Mouse (Mus musculus): ENCODE measurements around the gene Mettl2. TPM values are rescaled to one million over a fixed set of nuclear protein-coding genes. Genes with fewer than 3 reads are reported as not detected.
"Not testable (repeated sequence)": the region's sequence is repeated elsewhere in the genome, so short reads cannot be mapped to it uniquely, and the experiment has no call there.

The Mettl2 gene
- total RNA-seq (2021): 10 to 100 TPM; 18.9 to 24.0 TPM
- polyA plus RNA-seq (2012; rRNA removed): 9.0 and 9.2 TPM in 2 replicates
- long read RNA-seq, transcript Mettl2-201 (9 exons, 1,867 nt): major isoform, 19 of 27 reads
- long read RNA-seq, partial matches to known transcripts: 4 of 27 reads
- long read RNA-seq, other reads (novel, unspliced or antisense): 2 of 27 reads

GRCm38 (mm10) chr11:105125735-105126519 is at the start of gene Mettl2:
Mettl2 (plus strand) TSS chr11:105126425.
- DNase-seq: peak; percentile 85

- not testable (repeated sequence) for DNase-seq
Measured at GRCm38 (mm10) chr11:105112448-105112847, 13.8 kb upstream of the Mettl2 start.

GRCm38 (mm10) chr11:105117814-105118213 is 8.4 kb upstream of the Mettl2 start:
- DNase-seq: no peak

DNA sequence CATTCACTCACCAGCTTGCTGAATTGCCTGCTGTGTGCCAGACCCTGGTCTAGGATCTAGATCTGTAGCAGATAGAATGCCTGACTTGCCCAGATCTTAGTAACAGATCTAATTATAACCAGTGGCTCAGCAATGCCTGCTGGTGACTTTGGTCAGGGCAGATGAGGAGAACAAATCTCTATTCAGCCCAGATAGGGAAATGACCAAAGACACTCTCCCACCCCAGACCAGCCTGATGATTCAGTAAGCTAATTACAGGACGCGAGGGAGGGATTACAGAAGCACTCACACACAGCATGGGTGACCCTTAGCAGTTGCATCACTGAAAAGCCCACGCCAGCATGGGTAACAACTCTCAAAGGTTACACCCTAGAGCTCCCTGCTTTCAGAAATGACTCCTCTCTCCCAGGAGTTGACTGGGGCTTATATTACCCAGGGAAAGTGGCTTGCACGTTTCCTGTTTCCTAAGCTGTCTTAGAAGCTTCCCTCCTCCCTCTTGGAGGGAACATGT is 5.6 kb upstream of the Mettl2 start:
- DNase-seq: no peak

DNA sequence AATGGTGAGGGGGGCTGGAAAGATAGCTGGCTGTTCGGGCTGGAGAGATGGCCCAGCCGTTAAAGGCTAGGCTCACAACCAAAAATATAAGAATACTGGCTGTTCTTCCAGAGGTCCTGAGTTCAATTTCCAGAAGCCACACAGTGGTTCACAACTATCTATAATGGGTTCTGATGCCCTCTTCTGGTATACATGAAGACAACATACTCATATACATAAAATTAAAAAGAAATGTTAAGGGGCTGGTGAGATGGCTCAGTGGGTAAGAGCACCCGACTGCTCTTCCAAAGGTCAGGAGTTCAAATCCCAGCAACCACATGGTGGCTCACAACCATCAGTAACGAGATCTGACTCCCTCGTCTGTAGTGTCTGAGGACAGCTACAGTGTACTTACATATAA is 4.4 kb upstream of the Mettl2 start:
- not testable (repeated sequence) for DNase-seq

- DNase-seq: peak; percentile 52
Measured at GRCm38 (mm10) chr11:105123986-105124385, 2.2 kb upstream of the Mettl2 start.

- no peak for DNase-seq
Measured at GRCm38 (mm10) chr11:105126520-105127029, 350 bp downstream of the Mettl2 start.

- DNase-seq: no peak
Measured at GRCm38 (mm10) chr11:105135692-105136091, 9.5 kb downstream of the Mettl2 start.

DNA sequence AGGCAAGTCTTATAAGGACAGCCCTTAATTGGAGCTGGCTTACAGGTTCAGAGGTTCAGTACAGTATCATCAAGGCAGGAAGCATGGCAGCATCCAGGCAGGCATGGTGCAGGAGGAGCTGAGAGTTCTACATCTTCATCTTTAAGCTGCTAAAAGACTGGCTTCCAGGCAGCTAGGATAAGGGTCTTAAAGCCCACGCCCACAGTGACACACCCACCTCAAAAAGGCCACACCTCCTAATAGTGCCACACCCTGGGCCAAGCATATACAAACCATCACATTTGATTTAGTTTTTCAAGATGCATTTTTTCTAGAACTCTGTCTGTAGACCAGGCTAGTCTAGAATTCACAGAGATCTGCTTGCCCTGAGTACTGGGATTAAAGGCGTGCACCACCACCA is 11.0 kb downstream of the Mettl2 start:
- DNase-seq: not testable (repeated sequence)

GRCm38 (mm10) chr11:105140512-105140911 is 14.3 kb downstream of the Mettl2 start:
- DNase-seq: not testable (repeated sequence)

DNA sequence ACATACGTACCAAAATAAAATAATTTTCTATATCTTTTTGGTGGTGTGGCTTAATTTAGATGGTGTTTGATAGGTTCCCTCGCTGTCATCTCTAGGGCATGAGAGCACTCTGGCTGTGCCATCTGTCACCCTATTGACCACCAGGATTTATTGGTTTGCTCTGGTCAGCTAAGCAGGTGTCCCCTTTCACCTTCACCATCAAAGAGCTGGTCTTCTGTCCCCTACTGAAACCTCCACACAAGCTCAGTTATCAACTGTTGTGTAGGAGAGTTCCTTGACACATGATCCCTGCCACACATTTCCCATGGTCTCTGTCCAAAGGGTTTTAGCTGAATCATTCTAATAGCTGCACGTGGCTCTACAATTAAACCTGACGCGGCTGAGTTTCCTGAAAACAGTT is 14.9 kb downstream of the Mettl2 start:
- DNase-seq: no peak

DNA sequence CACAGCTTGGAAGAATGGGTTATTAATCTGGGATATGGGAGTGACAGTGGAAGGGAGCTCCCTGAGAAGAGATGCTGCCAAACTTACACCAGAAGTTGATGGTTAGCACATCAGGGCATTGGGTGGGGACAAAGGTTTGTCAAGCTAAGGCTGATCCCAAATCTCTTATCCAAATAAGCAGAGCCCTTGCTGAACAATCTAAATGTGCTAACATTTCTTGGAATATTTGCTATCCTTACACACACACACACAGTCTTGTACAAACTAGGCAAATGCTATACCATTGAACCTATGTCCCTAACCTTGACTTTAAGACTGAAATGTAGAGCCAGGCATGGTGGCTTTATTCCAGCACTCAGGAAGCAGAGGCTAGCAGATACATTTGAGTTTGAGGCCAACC is 17.3 kb downstream of the Mettl2 start:
- DNase-seq: no peak

- DNase-seq: no peak
Measured at GRCm38 (mm10) chr11:105144084-105144483, 17.9 kb downstream of the Mettl2 start.

GRCm38 (mm10) chr11:105144508-105145210 is 18.4 kb downstream of the Mettl2 start:
- no peak for DNase-seq

DNA sequence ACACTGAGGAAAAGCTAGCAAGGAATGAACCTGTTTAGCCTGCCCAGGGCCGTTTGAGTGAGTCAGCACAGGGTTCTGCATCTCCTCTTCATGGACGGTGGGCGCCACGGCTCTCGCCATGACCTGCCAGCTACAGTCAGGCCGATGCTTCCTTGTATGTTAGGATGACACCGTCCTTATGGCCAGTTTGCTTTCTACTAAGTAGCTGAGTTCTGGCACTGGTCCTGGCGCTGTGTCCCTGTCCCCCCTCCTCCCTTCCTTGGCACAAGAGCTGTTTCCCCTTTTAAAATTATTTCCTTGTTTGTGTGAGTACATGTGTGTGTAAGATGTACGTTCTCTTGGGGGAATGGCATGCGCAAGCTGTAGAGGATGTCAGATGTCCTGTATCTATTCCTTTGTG is 19.0 kb downstream of the Mettl2 start:
- no peak for DNase-seq

GRCm38 (mm10) chr11:105146593-105146992 is 20.4 kb downstream of the Mettl2 start, which contains the start of gene Gm10842:
Gm10842 (plus strand) TSS chr11:105146893.
- no peak for DNase-seq

DNA sequence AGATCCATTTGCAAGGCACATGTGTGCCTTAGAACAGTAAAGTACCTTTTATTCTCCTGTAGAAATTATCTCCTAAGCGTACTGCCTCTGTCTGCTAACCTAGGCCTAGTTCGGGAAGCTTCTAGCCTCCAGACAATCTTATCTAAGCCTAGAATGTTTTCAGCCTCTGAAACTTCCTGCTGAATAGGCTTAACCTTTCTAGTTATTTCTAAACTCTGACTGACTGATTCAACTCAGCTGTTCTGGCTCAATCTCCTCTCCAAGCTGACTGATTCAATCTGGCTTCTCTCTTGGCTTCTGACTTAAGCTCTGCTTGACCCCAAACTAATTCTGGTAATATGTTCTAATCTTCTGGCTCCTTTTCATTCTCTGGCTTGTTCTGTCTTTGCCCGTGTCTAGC is 23.1 kb downstream of the Mettl2 start:
- no peak for DNase-seq

DNA sequence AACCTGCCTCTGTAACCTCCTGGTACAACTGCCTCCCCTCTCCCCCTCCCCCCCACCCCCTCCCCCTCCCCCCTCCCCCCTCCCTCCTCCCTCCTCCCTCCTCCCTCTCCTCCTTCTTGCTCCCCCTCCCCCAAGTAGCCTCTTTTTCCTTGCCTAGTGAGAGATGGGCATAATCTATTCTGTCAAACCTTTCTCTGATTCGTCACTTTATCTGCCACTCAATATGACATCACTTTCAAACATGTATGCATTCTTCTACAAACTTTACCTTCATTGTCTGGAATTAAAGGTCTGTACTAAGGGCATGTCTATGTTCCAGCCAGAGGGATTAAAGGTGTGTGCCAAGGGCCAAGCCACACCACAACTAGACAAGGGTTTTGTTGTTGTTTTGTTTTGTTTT is 23.5 kb downstream of the Mettl2 start:
- DNase-seq: no peak

DNA sequence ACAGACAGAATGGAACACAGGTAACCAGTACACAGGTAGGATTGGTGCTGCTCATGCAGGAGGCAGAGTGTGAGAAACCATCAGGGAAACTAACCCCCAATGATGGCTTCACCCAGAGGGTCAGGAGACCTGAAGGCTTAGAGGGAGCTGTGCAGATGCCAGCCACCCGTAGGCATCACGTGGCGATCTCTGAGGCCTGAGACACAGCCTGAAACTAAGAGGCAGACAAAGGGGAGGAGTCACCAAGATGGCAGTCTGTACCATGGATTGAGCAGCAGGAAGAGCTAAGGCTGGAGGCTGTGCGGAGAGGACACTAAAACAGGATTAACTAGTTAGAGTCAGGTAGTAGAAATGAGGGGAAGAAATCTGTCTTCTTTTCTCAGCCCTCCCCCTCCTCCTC is 24.5 kb downstream of the Mettl2 start:
- no peak for DNase-seq

DNA sequence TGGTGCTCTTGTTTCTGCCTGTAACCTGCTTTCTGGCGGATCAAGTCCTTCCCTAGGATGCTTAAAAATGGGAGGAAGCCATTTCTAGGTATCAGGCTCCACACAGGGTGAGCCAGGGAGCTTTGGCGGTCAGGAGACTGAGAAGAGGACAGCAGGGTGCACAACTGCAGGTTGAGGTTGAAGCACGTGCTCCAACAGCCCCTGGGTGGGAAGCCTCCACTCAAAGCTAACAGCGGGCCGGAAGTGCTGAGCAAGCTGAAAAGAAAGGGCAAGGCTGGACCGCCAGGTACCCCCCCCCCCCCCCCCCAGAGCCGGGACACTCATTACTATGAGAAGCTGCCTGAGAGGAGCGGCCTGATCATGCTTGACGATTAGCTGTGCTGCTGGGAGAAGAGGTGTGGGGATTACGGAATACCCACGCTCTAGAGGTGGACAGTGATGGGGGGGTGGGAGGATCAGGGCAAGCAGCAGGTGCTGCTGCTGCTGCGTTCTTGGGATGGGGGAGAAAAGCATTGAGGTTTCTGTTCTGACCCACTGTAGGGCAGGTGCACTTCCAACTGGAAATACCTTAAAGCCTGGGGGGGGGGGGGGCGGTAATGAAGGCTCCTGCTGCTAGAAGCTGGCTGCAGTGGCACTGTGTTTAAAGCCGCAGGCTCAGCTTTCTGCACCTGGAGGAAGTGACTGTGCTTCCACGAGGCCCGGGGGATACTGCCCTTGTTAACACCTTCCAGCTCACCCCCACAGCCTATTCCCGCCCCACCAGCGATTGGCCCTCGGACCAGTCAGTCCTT is 25.2 kb downstream of the Mettl2 start:
- no peak for DNase-seq

DNA sequence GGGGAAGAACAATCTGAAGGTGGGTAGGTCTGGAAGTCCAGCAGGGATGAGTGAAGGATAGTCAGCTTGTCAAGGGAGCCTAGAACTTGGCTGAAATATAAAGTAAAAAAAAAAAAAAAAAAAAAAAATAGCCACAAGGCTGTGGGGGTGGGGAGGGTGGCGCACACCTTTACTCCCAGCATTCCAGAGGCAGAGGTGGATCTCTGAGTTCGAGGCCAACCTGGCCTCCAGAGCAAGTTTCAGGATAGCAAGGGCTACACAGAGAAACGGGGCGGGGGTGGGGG is 25.7 kb downstream of the Mettl2 start:
- no peak for DNase-seq

GRCm38 (mm10) chr11:105152357-105152899 is 26.2 kb downstream of the Mettl2 start:
- DNase-seq: no peak

Data from adrenal gland, adult 2 months (tissue).